Mouse (Mus musculus) MEL (cell line): ENCODE measurements around the gene Hsf4. TPM values are rescaled to one million over a fixed set of nuclear protein-coding genes. Genes with fewer than 3 reads are reported as not detected.

Source experiments
- DNase-seq: peaks from one replicate; pipeline ENCODE4 v3.0.0; 2011; ENCODE audit warnings: low read depth, low spot score
- H3K27ac ChIP-seq: 2 replicates; pipeline ENCODE4 v1.5.1; 2012; ENCODE audit warnings: low read depth, mild to moderate bottlenecking, control low read depth, low read length, moderate library complexity; ENCODE audit not compliant: control insufficient read depth
- H3K27me3 ChIP-seq, 2 experiments: fragments of 150-350 bp in 1 of 2; sonication (generic) in 1 of 2; 2 replicates each; pipeline ENCODE4 v1.6.1; 2012; ENCODE audit warnings: low read length in 2 of 2, mild to moderate bottlenecking in 2 of 2, improper control_type of control experiment in 1 of 2, moderate library complexity in 1 of 2; ENCODE audit not compliant: insufficient read depth in 2 of 2, control insufficient read depth in 1 of 2
- H3K36me3 ChIP-seq, 2 experiments: 2 replicates each; pipeline ENCODE4 v1.6.1; 2012 to 2014; ENCODE audit warnings: low read length in 2 of 2, improper control_type of control experiment in 1 of 2, inconsistent platforms in 1 of 2, mild to moderate bottlenecking in 1 of 2; ENCODE audit not compliant: insufficient read depth in 2 of 2, control insufficient read depth in 1 of 2
- H3K4me1 ChIP-seq, 2 experiments: fragments of 150-350 bp in 1 of 2; sonication (generic) in 1 of 2; 2 replicates each; pipeline ENCODE4 v1.6.1; 2012; ENCODE audit warnings: low read length in 2 of 2, improper control_type of control experiment in 1 of 2, mild to moderate bottlenecking in 1 of 2; ENCODE audit not compliant: insufficient read depth in 2 of 2, control insufficient read depth in 1 of 2
- H3K4me3 ChIP-seq, 2 experiments: fragments of 150-350 bp in 1 of 2; sonication (generic) in 1 of 2; 2 replicates each; pipeline ENCODE4 v1.5.1; 2012; ENCODE audit warnings: low read depth in 2 of 2, low read length in 2 of 2, mild to moderate bottlenecking in 2 of 2, moderate library complexity in 2 of 2, control low read depth in 1 of 2, improper control_type of control experiment in 1 of 2; ENCODE audit not compliant: control insufficient read depth in 1 of 2, insufficient read depth in 1 of 2
- H3K79me2 ChIP-seq: 2 replicates; pipeline ENCODE4 v1.6.1; 2012; ENCODE audit warnings: mild to moderate bottlenecking, low read length, moderate library complexity; ENCODE audit not compliant: control insufficient read depth, poor library complexity, insufficient read depth
- H3K9ac ChIP-seq: 2 replicates; pipeline ENCODE4 v1.6.1; 2012; ENCODE audit warnings: low read depth, mild to moderate bottlenecking, control low read depth, low read length, moderate library complexity; ENCODE audit not compliant: control insufficient read depth, poor library complexity, severe bottlenecking
- H3K9me3 ChIP-seq: fragments of 150-350 bp; sonication (generic); replicated peaks from 2 replicates; pipeline ENCODE4 v1.6.1; 2012; ENCODE audit warnings: mild to moderate bottlenecking, low read length, improper control_type of control experiment, moderate library complexity; ENCODE audit not compliant: insufficient read depth
- CHD2 ChIP-seq: IDR thresholded peaks from 2 replicates; pipeline ENCODE4 v1.6.1; 2011; ENCODE audit warnings: low read length, improper control_type of control experiment
- CTCF ChIP-seq, 3 experiments: IDR thresholded peaks in 2 of 3; conservative IDR thresholded peaks in 1 of 3; 2 replicates each; pipeline ENCODE4 v1.5.1; 2011 to 2012; ENCODE audit warnings: low read length in 3 of 3, low read depth in 2 of 3, mild to moderate bottlenecking in 2 of 3, improper control_type of control experiment in 1 of 3, inconsistent platforms in 1 of 3, mixed read lengths in 1 of 3, moderate library complexity in 1 of 3; ENCODE audit not compliant: control insufficient read depth in 1 of 3, insufficient read depth in 1 of 3, poor library complexity in 1 of 3, severe bottlenecking in 1 of 3
- E2F4 ChIP-seq: IDR thresholded peaks from 2 replicates; pipeline ENCODE4 v1.6.1; 2011; ENCODE audit warnings: low read depth, low read length, improper control_type of control experiment, borderline replicate concordance
- ELF1 ChIP-seq: IDR thresholded peaks from 2 replicates; pipeline ENCODE4 v1.6.1; 2014; ENCODE audit warnings: low read depth, mild to moderate bottlenecking, inconsistent platforms, low read length, improper control_type of control experiment, moderate library complexity
- ETS1 ChIP-seq: IDR thresholded peaks from 2 replicates; pipeline ENCODE4 v1.6.1; 2012; ENCODE audit warnings: low read depth, mild to moderate bottlenecking, inconsistent platforms, low read length, improper control_type of control experiment, moderate library complexity
- GABPA ChIP-seq: IDR thresholded peaks from 2 replicates; pipeline ENCODE4 v1.6.1; 2012; ENCODE audit warnings: low read depth, mild to moderate bottlenecking, inconsistent platforms, low read length, improper control_type of control experiment, moderate library complexity
- GATA1 ChIP-seq: IDR thresholded peaks from 2 replicates; pipeline ENCODE4 v1.6.1; 2011; ENCODE audit warnings: low read depth, low read length, improper control_type of control experiment
- HCFC1 ChIP-seq: IDR thresholded peaks from 2 replicates; pipeline ENCODE4 v1.6.1; 2012; ENCODE audit warnings: low read depth, mild to moderate bottlenecking, inconsistent platforms, low read length, improper control_type of control experiment, moderate library complexity
- JUND ChIP-seq: IDR thresholded peaks from 2 replicates; pipeline ENCODE4 v1.6.1; 2011; ENCODE audit warnings: low read depth, mild to moderate bottlenecking, improper control_type of control experiment, low read length
- KAT2A ChIP-seq: conservative IDR thresholded peaks from 2 replicates; pipeline ENCODE4 v1.6.1; 2012; ENCODE audit warnings: low read depth, low read length, improper control_type of control experiment, inconsistent platforms
- MAFK ChIP-seq: IDR thresholded peaks from 2 replicates; pipeline ENCODE4 v1.6.1; 2011; ENCODE audit warnings: low read depth, mild to moderate bottlenecking, low read length, improper control_type of control experiment, borderline replicate concordance
- MAX ChIP-seq: IDR thresholded peaks from 2 replicates; pipeline ENCODE4 v1.6.1; 2011; ENCODE audit warnings: low read length, improper control_type of control experiment
- MEF2A ChIP-seq: IDR thresholded peaks from 2 replicates; pipeline ENCODE4 v1.6.1; 2014; ENCODE audit warnings: low read depth, mild to moderate bottlenecking, inconsistent platforms, low read length, improper control_type of control experiment; ENCODE audit not compliant: poor library complexity, insufficient replicate concordance, severe bottlenecking; ENCODE audit errors: extremely low read depth
- MYB ChIP-seq: IDR thresholded peaks from 2 replicates; pipeline ENCODE4 v1.6.1; 2011; ENCODE audit warnings: mild to moderate bottlenecking, low read depth, low read length, improper control_type of control experiment
- NELFE ChIP-seq: IDR thresholded peaks from 2 replicates; pipeline ENCODE4 v1.6.1; 2011; ENCODE audit warnings: low read depth, low read length, improper control_type of control experiment
- POLR2A ChIP-seq, 2 experiments: IDR thresholded peaks; 2 replicates each; pipeline ENCODE4 v1.6.1; 2011 to 2012; ENCODE audit warnings: low read length in 2 of 2, mild to moderate bottlenecking in 2 of 2, control low read depth in 1 of 2, improper control_type of control experiment in 1 of 2, low read depth in 1 of 2, moderate library complexity in 1 of 2; ENCODE audit not compliant: control insufficient read depth in 1 of 2, insufficient read depth in 1 of 2, poor library complexity in 1 of 2
- POLR2AphosphoS2 ChIP-seq: IDR thresholded peaks from 2 replicates; pipeline ENCODE4 v1.6.1; 2011; ENCODE audit warnings: low read length, improper control_type of control experiment
- POLR2AphosphoS5 ChIP-seq: IDR thresholded peaks from 2 replicates; pipeline ENCODE4 v1.6.1; 2012; ENCODE audit warnings: low read depth, borderline replicate concordance, mild to moderate bottlenecking, inconsistent platforms, low read length, moderate library complexity, mixed read lengths
- RCOR1 ChIP-seq: IDR thresholded peaks from 2 replicates; pipeline ENCODE4 v1.6.1; 2012; ENCODE audit warnings: low read depth, mild to moderate bottlenecking, inconsistent platforms, low read length, improper control_type of control experiment
- SIN3A ChIP-seq: IDR thresholded peaks from 2 replicates; pipeline ENCODE4 v1.6.1; 2012; ENCODE audit warnings: low read length, improper control_type of control experiment, inconsistent platforms
- SMC3 ChIP-seq: IDR thresholded peaks from 2 replicates; pipeline ENCODE4 v1.6.1; 2011; ENCODE audit warnings: low read depth, low read length, improper control_type of control experiment
- TAL1 ChIP-seq: IDR thresholded peaks from 2 replicates; pipeline ENCODE4 v1.6.1; 2012; ENCODE audit warnings: mild to moderate bottlenecking, inconsistent platforms, low read length, moderate library complexity, mixed read lengths
- TBP ChIP-seq: IDR thresholded peaks from 2 replicates; pipeline ENCODE4 v1.8.0; 2011; ENCODE audit warnings: low read depth, low read length, improper control_type of control experiment
- TCF12 ChIP-seq: IDR thresholded peaks from 2 replicates; pipeline ENCODE4 v1.6.1; 2014; ENCODE audit warnings: low read depth, mild to moderate bottlenecking, inconsistent platforms, low read length, improper control_type of control experiment, moderate library complexity
- UBTF ChIP-seq: IDR thresholded peaks from 2 replicates; pipeline ENCODE4 v1.6.1; 2012; ENCODE audit warnings: low read depth, mild to moderate bottlenecking, inconsistent platforms, low read length, improper control_type of control experiment, moderate library complexity, borderline replicate concordance; ENCODE audit not compliant: insufficient read depth
- USF1 ChIP-seq: IDR thresholded peaks from 2 replicates; pipeline ENCODE4 v1.6.1; 2014; ENCODE audit warnings: low read depth, mild to moderate bottlenecking, inconsistent platforms, low read length, improper control_type of control experiment, moderate library complexity
- ZC3H11A ChIP-seq: IDR thresholded peaks from 2 replicates; pipeline ENCODE4 v1.6.1; 2012; ENCODE audit warnings: low read depth, mild to moderate bottlenecking, inconsistent platforms, low read length, improper control_type of control experiment
- ZKSCAN1 ChIP-seq: IDR thresholded peaks from 2 replicates; pipeline ENCODE4 v1.6.1; 2012; ENCODE audit warnings: low read depth, mild to moderate bottlenecking, inconsistent platforms, low read length, improper control_type of control experiment, moderate library complexity
- ZMIZ1 ChIP-seq: IDR thresholded peaks from 2 replicates; pipeline ENCODE4 v1.6.1; 2012; ENCODE audit warnings: low read depth, mild to moderate bottlenecking, inconsistent platforms, low read length, improper control_type of control experiment, moderate library complexity
- ZNF384 ChIP-seq: IDR thresholded peaks from 2 replicates; pipeline ENCODE4 v1.6.1; 2012; ENCODE audit warnings: low read depth, mild to moderate bottlenecking, inconsistent platforms, low read length, improper control_type of control experiment
- polyA plus RNA-seq, 2 experiments: library from polyadenylated mRNA; stranded (reverse) in 1 of 2; unstranded in 1 of 2; fragments of >175 nt in 1 of 2; fragments of >200 nt in 1 of 2; gene quantifications; 2 replicates each; pipeline versions ENCODE4 v1.2.1 to v1.2.4; 2012; ENCODE audit warnings: low replicate concordance in 2 of 2, low read depth in 1 of 2; ENCODE audit not compliant: insufficient read length in 2 of 2, insufficient read depth in 1 of 2, missing spikeins in 1 of 2
- total RNA-seq: library from RNA; depleted of rRNA; stranded (reverse); fragments of 300-350 nt; gene quantifications from 2 replicates; pipeline ENCODE4 v1.2.3, GENCODE M21; 2012

The Hsf4 gene
- total and polyA plus RNA-seq, 3 experiments = 1.7 to 7.1 TPM; not detected in 1

- Histone ChIP-seq H3K36me3 (peaks cover 18 to 47% of the 10 kb centered on the region in 2 experiments), H3K27me3 (no peaks in the 10 kb centered on the region), H3K9me3 (no peaks in the 10 kb centered on the region), H3K79me2 (peaks cover 20% of the 10 kb centered on the region), H3K4me3 (no peak overlapping the region), H3K27ac (peak overlapping the region; percentile 12; the same call in 1 of the 2 replicates), H3K4me1 (peaks cover 9 to 39% of the 10 kb centered on the region in 2 experiments)
- no peak for DNase-seq
- TF ChIP-seq SMC3 = no peak
- TF ChIP-seq ZC3H11A = no peak
- no peak for TF ChIP-seq MYB
- TF ChIP-seq TBP = no peak
- TF ChIP-seq, all 39 proteins: peak for 0
- H3K9ac ChIP-seq = no peak overlapping the region
These were observed 34.3 kb downstream of the Hsf4 start for GRCm38 (mm10) chr8:105303874-105304273.

GRCm38 (mm10) chr8:105304325-105305210 lies 35.0 kb downstream of the Hsf4 start:
- no peaks in the 10 kb centered on the region for H3K9me3 ChIP-seq
- peaks cover 18 to 41% of the 10 kb centered on the region in 2 experiments for H3K36me3 ChIP-seq
- peak; percentile 84 for DNase-seq
- H3K27ac ChIP-seq = peak overlapping the region; percentile 34
- H3K9ac ChIP-seq = no peak overlapping the region
- peaks cover 7 to 37% of the 10 kb centered on the region in 2 experiments for H3K4me1 ChIP-seq
- H3K79me2 ChIP-seq = peaks cover 14% of the 10 kb centered on the region
- no peak overlapping the region for H3K4me3 ChIP-seq
- H3K27me3 ChIP-seq = no peaks in the 10 kb centered on the region
- TF ChIP-seq ZKSCAN1 (no peak), POLR2AphosphoS5 (0 out of 2 replicates have a peak, but pooled peaks have one; percentile 33), ZNF384 (no peak), JUND (no peak), TAL1 (no peak), GABPA (no peak), POLR2A (IDR thresholded peaks at IDR 0.05; ENCODE audit: control insufficient read depth in 1 of 2, insufficient read depth in 1 of 2, low read depth in 1 of 2, low read length in 2 of 2, poor library complexity in 1 of 2) (peak in 1 of 2 experiments; percentile 27; a peak in 1 of 4 replicates), ELF1 (no peak), E2F4 (no peak), USF1 (no peak), CTCF (IDR thresholded peaks at IDR 0.05 in 2 of 3, conservative IDR thresholded peaks at IDR 0.05 in 1 of 3; ENCODE audit: control insufficient read depth in 1 of 3, insufficient read depth in 1 of 3, low read depth in 2 of 3, low read length in 3 of 3, poor library complexity in 1 of 3, severe bottlenecking in 1 of 3) (no peak), CHD2 (0 out of 2 replicates have a peak, but pooled peaks have one; percentile 32), MAFK (peak; percentile 49; the same call in 1 of the 2 replicates), HCFC1 (no peak), MEF2A (no peak), RCOR1 (no peak), GATA1 (no peak), TCF12 (peak; percentile 68), ETS1 (peak; percentile 67), POLR2AphosphoS2 (peak; percentile 83; the same call in 1 of the 2 replicates), KAT2A (no peak), MYB (no peak), SMC3 (no peak), ZMIZ1 (peak; percentile 15; the same call in 1 of the 2 replicates), UBTF (no peak), NELFE (no peak), MAX (no peak), SIN3A (no peak; the same call in 1 of the 2 replicates)
